Mouse (Mus musculus) lung, postnatal 0 days (tissue): ENCODE results near the gene Rnf208. TPM values are rescaled to one million over a fixed set of nuclear protein-coding genes. Genes with fewer than 3 reads are reported as not detected.

Source experiments
- ATAC-seq: fragments of 200-750 bp; cut with Nextera tagmentation; 2 replicates; pipeline ENCODE4 v1.8.0; 2017; ENCODE audit warnings: moderate library complexity
- DNase-seq: peaks from one replicate; pipeline ENCODE4 v3.0.0-alpha.2; 2016; ENCODE audit warnings: low spot score
- H3K27ac ChIP-seq: fragments of 300-500 bp; sonication (generic); 2 replicates; pipeline ENCODE4 v1.5.1; 2014; ENCODE audit warnings: antibody characterized with exemption, mild to moderate bottlenecking, low read length, mixed read lengths
- H3K27me3 ChIP-seq: fragments of 300-500 bp; sonication (generic); replicated peaks from 2 replicates; pipeline ENCODE4 v1.6.1; 2014; ENCODE audit warnings: low read length, mixed read lengths; ENCODE audit not compliant: insufficient read depth
- H3K36me3 ChIP-seq: fragments of 300-500 bp; sonication (generic); 2 replicates; pipeline ENCODE4 v1.6.1; 2014; ENCODE audit warnings: low read length, mixed read lengths; ENCODE audit not compliant: insufficient read depth
- H3K4me1 ChIP-seq: fragments of 300-500 bp; sonication (generic); 2 replicates; pipeline ENCODE4 v1.6.1; 2014; ENCODE audit warnings: antibody characterized with exemption, low read depth, low read length, mixed read lengths; ENCODE audit not compliant: insufficient read depth
- H3K4me2 ChIP-seq: fragments of 300-500 bp; sonication (generic); replicated peaks from 2 replicates; pipeline ENCODE4 v1.6.1; 2014; ENCODE audit warnings: low read depth, mild to moderate bottlenecking, low read length, moderate library complexity, mixed read lengths
- H3K4me3 ChIP-seq: fragments of 300-500 bp; sonication (generic); 2 replicates; pipeline ENCODE4 v1.5.1; 2014; ENCODE audit warnings: low read depth, low read length
- H3K9ac ChIP-seq: fragments of 300-500 bp; sonication (generic); replicated peaks from 2 replicates; pipeline ENCODE4 v1.6.1; 2014; ENCODE audit warnings: low read depth, mild to moderate bottlenecking
- H3K9me3 ChIP-seq: fragments of 300-500 bp; sonication (generic); 2 replicates; pipeline ENCODE4 v1.6.1; 2016; ENCODE audit warnings: low read length, mixed read lengths
- CTCF ChIP-seq: IDR thresholded peaks from 2 replicates; pipeline ENCODE4 v1.5.1; 2016; ENCODE audit warnings: antibody characterized with exemption, mild to moderate bottlenecking
- EP300 ChIP-seq: IDR thresholded peaks from 2 replicates; pipeline ENCODE4 v1.6.1; 2016; ENCODE audit warnings: antibody characterized with exemption, mild to moderate bottlenecking, control low read depth
- WGBS: fragments of 180-500 bp; shearing (Covaris S2); extraction: QIAGEN DNeasy Blood & Tissue Kit; methylation state at CpG from one replicate; pipeline ENCODE4 v1.1.7; 2014; 5-methylcytosine and 5-hydroxymethylcytosine counted together
- polyA plus RNA-seq: library from polyadenylated mRNA; unstranded; fragments of >200 nt; fragmentation: Nextera tagmentation; extraction: Ambion mirVana; gene quantifications from 2 replicates; pipeline ENCODE4 v1.2.1, GENCODE M21; 2015

Rnf208 gene
- polyA plus RNA-seq, 1 experiment from 2014 or later = 3.4 TPM

DNA sequence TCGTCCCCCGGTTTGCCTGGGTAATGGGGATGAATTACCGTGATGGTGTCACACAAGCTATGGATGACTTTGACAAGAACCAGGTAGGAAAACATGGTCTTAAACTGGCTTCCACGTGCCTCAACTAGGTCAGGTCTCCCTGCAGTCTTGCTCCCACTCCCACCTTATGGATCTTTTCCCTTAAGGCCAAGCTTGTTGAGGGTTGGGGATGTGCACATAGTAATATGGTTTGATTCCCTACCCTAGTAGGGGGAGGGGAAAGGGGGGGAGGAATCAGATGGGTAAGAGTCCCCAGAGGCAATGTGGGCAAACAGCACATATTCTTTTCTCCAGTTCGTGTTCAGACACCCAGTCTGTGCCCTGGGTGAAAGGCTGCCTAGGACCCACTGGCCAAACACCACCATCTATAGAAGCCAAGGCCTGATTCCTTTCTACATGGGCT, 20.7 kb upstream of the Rnf208 start:
- H3K9ac ChIP-seq = no peak overlapping the region
- DNase-seq = no peak
- no peak overlapping the region for H3K4me3 ChIP-seq
- H3K27ac ChIP-seq = no peak overlapping the region
- WGBS = 61% methylated on average over 5 of the region's 5 CpGs
- H3K27me3 ChIP-seq = no peaks in the 10 kb centered on the region
- peaks cover 6% of the 10 kb centered on the region; the same call in 1 of the 2 replicates for H3K4me1 ChIP-seq
- no peak overlapping the region for H3K4me2 ChIP-seq
- H3K9me3 ChIP-seq = no peaks in the 10 kb centered on the region
- no peak for TF ChIP-seq EP300
- TF ChIP-seq CTCF = no peak
- peaks cover 9% of the 10 kb centered on the region for H3K36me3 ChIP-seq
- no peak for ATAC-seq

DNA sequence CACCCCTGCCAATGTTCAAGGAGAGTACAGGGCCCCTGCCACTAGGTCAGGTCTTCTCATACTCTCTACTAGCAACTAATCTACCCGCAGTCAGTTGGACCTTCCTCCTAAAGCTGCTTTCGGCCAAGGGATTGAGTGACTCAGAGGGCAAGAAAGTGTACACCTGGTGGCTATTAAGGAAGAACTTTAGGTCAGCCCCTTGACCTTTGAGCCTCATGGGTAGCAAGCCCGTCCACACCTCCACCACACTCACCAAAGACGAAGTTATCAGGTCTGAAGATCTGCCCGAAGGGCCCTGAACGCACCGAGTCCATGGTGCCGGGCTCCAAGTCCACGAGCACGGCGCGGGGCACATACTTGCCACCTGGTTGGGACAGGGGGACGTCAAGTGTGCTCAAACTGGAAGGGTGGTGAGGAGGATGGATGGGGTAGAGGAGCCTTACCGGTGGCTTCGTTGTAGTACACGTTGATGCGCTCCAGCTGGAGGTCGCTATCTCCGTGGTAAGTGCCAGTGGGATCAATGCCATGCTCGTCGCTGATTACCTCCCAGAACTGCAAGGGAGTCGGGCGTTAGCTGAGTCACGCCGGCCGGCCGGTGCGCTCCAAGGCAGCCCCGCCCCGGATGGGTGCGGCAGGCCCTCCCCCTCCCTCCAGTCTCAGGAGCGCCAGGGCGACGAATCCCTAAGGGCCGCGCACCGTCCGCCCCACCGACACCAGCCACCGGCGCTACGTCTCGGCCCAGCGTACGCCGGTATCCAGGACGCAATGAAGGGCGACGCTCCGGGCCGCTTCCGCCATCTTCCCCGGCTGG, 18.2 kb upstream of the Rnf208 start:
- H3K36me3 ChIP-seq = peaks cover 9% of the 10 kb centered on the region
- peak overlapping the region; percentile 90 for H3K4me3 ChIP-seq
- H3K4me2 ChIP-seq = peak overlapping the region; percentile 79
- H3K4me1 ChIP-seq = peaks cover 6% of the 10 kb centered on the region; the same call in 1 of the 2 replicates
- H3K27me3 ChIP-seq = no peaks in the 10 kb centered on the region
- H3K9me3 ChIP-seq = no peaks in the 10 kb centered on the region
- H3K9ac ChIP-seq = peak overlapping the region; percentile 91
- ATAC-seq = peak; percentile 59
- DNase-seq = peak; percentile 94
- TF ChIP-seq EP300 (no peak), CTCF (no peak)
- under 1% methylated on average over 39 of the region's 53 CpGs for WGBS
- H3K27ac ChIP-seq = peak overlapping the region; percentile 97

DNA sequence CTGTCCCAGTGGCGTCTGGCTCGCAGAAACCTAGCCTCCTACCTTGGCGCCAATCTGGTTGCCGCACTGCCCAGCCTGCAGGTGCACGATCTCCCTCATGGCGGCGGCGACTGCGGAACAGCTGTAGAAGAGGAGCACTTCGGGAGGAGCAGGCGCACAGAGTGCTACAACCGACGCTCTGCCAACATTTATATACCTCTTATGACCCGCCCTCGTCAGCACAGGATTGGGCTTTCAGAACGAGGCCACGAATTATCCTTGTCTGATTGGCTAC, 17.6 kb upstream of the Rnf208 start, which contains the start of gene Tubb4b:
Tubb4b (minus strand) TSS at position 211 of the 274 bp plus-strand sequence.
- Histone ChIP-seq H3K9me3 (no peaks in the 10 kb centered on the region), H3K4me1 (peaks cover 6% of the 10 kb centered on the region; the same call in 1 of the 2 replicates), H3K27ac (peak within 1 kb of the TSS; percentile 97), H3K27me3 (no peaks in the 10 kb centered on the region), H3K4me2 (peak within 1 kb of the TSS; percentile 79), H3K4me3 (peak within 1 kb of the TSS; percentile 90), H3K36me3 (peaks cover 9% of the 10 kb centered on the region), H3K9ac (peak within 1 kb of the TSS; percentile 91)
- DNase-seq = no peak
- under 1% methylated on average over 17 of the region's 17 CpGs for WGBS
- no peak for ATAC-seq
- TF ChIP-seq CTCF = peak; percentile 52
- peak; percentile 74; the same call in 1 of the 2 replicates for TF ChIP-seq EP300

- WGBS = 2% methylated on average over 40 of the region's 41 CpGs
- peaks cover 6% of the 10 kb centered on the region; the same call in 1 of the 2 replicates for H3K4me1 ChIP-seq
Measured at GRCm38 (mm10) chr2:25224766-25225752, 17.0 kb upstream of the Rnf208 start.

GRCm38 (mm10) chr2:25225811-25226379, 16.2 kb upstream of the Rnf208 start:
- TF ChIP-seq EP300 (no peak), CTCF (no peak)
- 65% methylated on average over 8 of the region's 8 CpGs for WGBS
- H3K9ac ChIP-seq = no peak overlapping the region
- DNase-seq (no peak), ATAC-seq (no peak)
- peaks cover 6% of the 10 kb centered on the region; the same call in 1 of the 2 replicates for H3K4me1 ChIP-seq
- peak overlapping the region; percentile 46; the same call in 1 of the 2 replicates for H3K4me3 ChIP-seq
- peaks cover 9% of the 10 kb centered on the region for H3K36me3 ChIP-seq
- peak overlapping the region; percentile 55 for H3K4me2 ChIP-seq
- H3K27ac ChIP-seq = peak overlapping the region; percentile 93
- H3K9me3 ChIP-seq = no peaks in the 10 kb centered on the region
- no peaks in the 10 kb centered on the region; the same call in 1 of the 2 replicates for H3K27me3 ChIP-seq

More at GRCm38 (mm10) chr2:25224766-25225752, 17.0 kb upstream of the Rnf208 start:
- TF ChIP-seq EP300 = peak; percentile 45; the same call in 1 of the 2 replicates
- TF ChIP-seq CTCF = no peak
- ATAC-seq = peak; percentile 91
- Histone ChIP-seq H3K9ac (peak overlapping the region; percentile 52), H3K36me3 (peaks cover 9% of the 10 kb centered on the region), H3K27ac (peak overlapping the region; percentile 93), H3K4me2 (peak overlapping the region; percentile 55), H3K27me3 (no peaks in the 10 kb centered on the region), H3K9me3 (no peaks in the 10 kb centered on the region), H3K4me3 (peak overlapping the region; percentile 90)
- DNase-seq = peak; percentile 100
